Mouse (Mus musculus) forebrain, postnatal 0 days (tissue): ENCODE measurements at regions not wholly inside any gene's neighbourhood (a gene's known extent, or its start where the extent isn't known, plus 50 kb on each side); places are given as distances from the start of the nearest gene placed in this dataset.

Source experiments
- ATAC-seq: fragments of 200-750 bp; cut with Nextera tagmentation; 2 replicates; pipeline ENCODE4 v1.8.0; 2017; ENCODE audit warnings: mild to moderate bottlenecking, moderate library complexity
- DNase-seq: peaks from one replicate; pipeline ENCODE4 v3.0.0-alpha.2; 2015
- H3K27ac ChIP-seq: fragments of 300-500 bp; sonication (generic); 2 replicates; pipeline ENCODE4 v1.5.1; 2014; ENCODE audit warnings: low read depth, mild to moderate bottlenecking, antibody characterized with exemption, low read length, moderate library complexity, mixed read lengths
- H3K27me3 ChIP-seq: fragments of 300-500 bp; sonication (generic); 2 replicates; pipeline ENCODE4 v1.6.1; 2014; ENCODE audit warnings: mild to moderate bottlenecking, low read length, mixed read lengths; ENCODE audit not compliant: insufficient read depth
- H3K36me3 ChIP-seq: fragments of 300-500 bp; sonication (generic); 2 replicates; pipeline ENCODE4 v1.6.1; 2014; ENCODE audit warnings: mild to moderate bottlenecking, moderate library complexity; ENCODE audit not compliant: insufficient read depth
- H3K4me1 ChIP-seq: fragments of 300-500 bp; sonication (generic); 2 replicates; pipeline ENCODE4 v1.6.1; 2014; ENCODE audit warnings: antibody characterized with exemption; ENCODE audit not compliant: insufficient read depth
- H3K4me2 ChIP-seq: fragments of 300-500 bp; sonication (generic); 2 replicates; pipeline ENCODE4 v1.6.1; 2014; ENCODE audit warnings: low read depth, mild to moderate bottlenecking, moderate library complexity
- H3K4me3 ChIP-seq: fragments of 300-500 bp; sonication (generic); 2 replicates; pipeline ENCODE4 v1.5.1; 2014; ENCODE audit warnings: low read depth, low read length, mixed read lengths
- H3K9ac ChIP-seq: fragments of 300-500 bp; sonication (generic); 2 replicates; pipeline ENCODE4 v1.6.1; 2014; ENCODE audit warnings: mild to moderate bottlenecking
- H3K9me3 ChIP-seq: fragments of 300-500 bp; sonication (generic); 2 replicates; pipeline ENCODE4 v1.6.1; 2016; ENCODE audit warnings: low read length
- CTCF ChIP-seq: sonication (generic); IDR thresholded peaks from 2 replicates; pipeline ENCODE4 v1.5.1; 2016; ENCODE audit warnings: antibody characterized with exemption, control low read depth, low read depth
- WGBS: fragments of 180-500 bp; shearing (Covaris S2); extraction: QIAGEN DNeasy Blood & Tissue Kit; methylation state at CpG from one replicate; pipeline ENCODE4 v1.1.7; 2014; 5-methylcytosine and 5-hydroxymethylcytosine counted together

GRCm38 (mm10) chr8:11145251-11145650 is 137.0 kb upstream of the Irs2 start:
- no peaks in the 10 kb centered on the region for H3K9me3 ChIP-seq
- no peak overlapping the region for H3K9ac ChIP-seq
- DNase-seq (no peak), ATAC-seq (no peak)
- no peak overlapping the region for H3K4me2 ChIP-seq
- H3K4me3 ChIP-seq: no peak overlapping the region
- no peaks in the 10 kb centered on the region for H3K4me1 ChIP-seq
- WGBS: 71% methylated on average over 3 of the region's 3 CpGs
- no peak overlapping the region for H3K27ac ChIP-seq
- H3K36me3 ChIP-seq: no peaks in the 10 kb centered on the region
- TF ChIP-seq CTCF: no peak
- H3K27me3 ChIP-seq: no peaks in the 10 kb centered on the region

- H3K9me3 ChIP-seq: no peaks in the 10 kb centered on the region
- TF ChIP-seq CTCF: no peak
- no peak overlapping the region for H3K4me2 ChIP-seq
- ATAC-seq (no peak), DNase-seq (no peak)
- H3K27ac ChIP-seq: no peak overlapping the region
- 94% methylated on average over 1 of the region's 1 CpGs for WGBS
- no peak overlapping the region for H3K9ac ChIP-seq
- H3K4me1 ChIP-seq: no peaks in the 10 kb centered on the region
- no peaks in the 10 kb centered on the region for H3K27me3 ChIP-seq
- no peak overlapping the region for H3K4me3 ChIP-seq
- H3K36me3 ChIP-seq: no peaks in the 10 kb centered on the region
Observed at GRCm38 (mm10) chr8:11140566-11140965, 132.3 kb upstream of the Irs2 start.

DNA sequence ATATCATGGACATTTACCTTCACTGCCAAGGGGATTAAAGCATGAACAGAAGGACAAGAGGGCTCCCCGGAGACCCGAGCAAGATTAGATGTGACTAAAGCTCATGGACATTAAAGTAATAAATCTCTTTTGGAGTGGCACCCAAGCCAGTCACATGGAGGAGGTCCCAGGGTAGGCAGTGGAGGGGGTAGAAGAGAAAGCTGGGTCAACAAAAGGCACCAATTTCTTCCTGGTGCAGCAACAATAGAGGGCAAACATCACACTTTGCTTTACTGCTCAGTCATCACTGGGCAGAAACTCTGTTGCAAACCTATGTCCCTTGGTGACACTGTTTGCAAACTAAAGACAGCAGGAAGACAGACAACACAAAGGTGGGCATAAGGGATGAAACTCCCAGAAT is 131.0 kb upstream of the Irs2 start:
- Histone ChIP-seq H3K27me3 (no peaks in the 10 kb centered on the region), H3K27ac (no peak overlapping the region), H3K4me1 (no peaks in the 10 kb centered on the region), H3K9me3 (no peaks in the 10 kb centered on the region), H3K36me3 (no peaks in the 10 kb centered on the region), H3K4me3 (no peak overlapping the region), H3K4me2 (no peak overlapping the region), H3K9ac (no peak overlapping the region)
- TF ChIP-seq CTCF: no peak
- 75% methylated on average over 2 of the region's 2 CpGs for WGBS
- no peak for ATAC-seq
- DNase-seq: no peak

GRCm38 (mm10) chr8:11138302-11139020 is 130.2 kb upstream of the Irs2 start:
- no peak overlapping the region for H3K4me3 ChIP-seq
- ATAC-seq (no peak), DNase-seq (no peak)
- H3K36me3 ChIP-seq: no peaks in the 10 kb centered on the region
- no peak overlapping the region for H3K27ac ChIP-seq
- H3K4me2 ChIP-seq: no peak overlapping the region
- no peaks in the 10 kb centered on the region for H3K9me3 ChIP-seq
- H3K4me1 ChIP-seq: no peaks in the 10 kb centered on the region
- no peaks in the 10 kb centered on the region for H3K27me3 ChIP-seq
- H3K9ac ChIP-seq: no peak overlapping the region
- whole genome bisulfite sequencing: 91% methylated on average over 5 of the region's 5 CpGs
- no peak for TF ChIP-seq CTCF

DNA sequence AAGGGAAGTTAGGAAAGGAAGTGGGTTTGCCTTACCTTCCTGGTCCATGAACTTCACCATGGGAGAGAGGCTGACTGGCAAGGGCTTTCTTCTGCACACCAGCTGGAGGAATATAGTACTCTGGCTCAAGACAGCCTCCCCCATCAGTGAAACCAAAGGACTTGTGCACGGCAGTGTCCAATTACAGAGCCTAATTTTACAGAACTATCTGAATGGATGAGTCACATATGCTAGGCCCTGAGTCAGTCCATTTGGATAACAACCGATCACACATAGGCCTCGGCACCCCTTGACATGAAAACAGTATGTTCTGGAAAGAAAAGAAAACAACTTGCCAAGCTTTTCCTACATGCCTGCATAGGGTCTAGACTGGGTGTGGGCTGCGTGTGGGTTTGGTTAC is 128.3 kb upstream of the Irs2 start:
- WGBS: 89% methylated on average over 4 of the region's 4 CpGs
- Histone ChIP-seq H3K27ac (no peak overlapping the region), H3K9me3 (no peaks in the 10 kb centered on the region), H3K9ac (no peak overlapping the region), H3K27me3 (no peaks in the 10 kb centered on the region), H3K36me3 (no peaks in the 10 kb centered on the region), H3K4me1 (no peaks in the 10 kb centered on the region), H3K4me2 (no peak overlapping the region), H3K4me3 (no peak overlapping the region)
- TF ChIP-seq CTCF: no peak
- DNase-seq (no peak), ATAC-seq (no peak)

DNA sequence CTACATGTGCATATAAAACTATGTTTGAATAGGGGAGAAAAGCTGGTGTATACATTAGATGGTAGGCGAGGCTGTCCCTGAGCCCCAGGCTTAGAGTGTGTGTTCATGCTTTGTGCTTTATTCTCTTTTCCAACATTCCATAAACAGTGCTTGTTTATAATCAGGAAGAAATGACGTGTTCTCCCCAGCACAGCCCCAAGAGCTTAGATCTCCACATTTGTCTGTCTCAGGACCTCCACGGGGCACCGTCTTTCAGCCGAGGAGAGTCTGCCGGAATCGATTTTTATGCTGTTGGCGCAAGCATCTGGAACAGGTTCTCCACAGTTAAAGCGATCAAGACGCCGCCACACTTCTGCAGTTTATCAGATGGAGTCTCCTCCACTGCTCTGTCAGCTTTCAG is 126.9 kb upstream of the Irs2 start:
- Histone ChIP-seq H3K36me3 (no peaks in the 10 kb centered on the region), H3K9ac (no peak overlapping the region), H3K9me3 (no peaks in the 10 kb centered on the region), H3K4me2 (no peak overlapping the region), H3K27me3 (no peaks in the 10 kb centered on the region), H3K27ac (no peak overlapping the region), H3K4me1 (no peaks in the 10 kb centered on the region), H3K4me3 (no peak overlapping the region)
- no peak for TF ChIP-seq CTCF
- 86% methylated on average over 11 of the region's 11 CpGs for WGBS
- DNase-seq: no peak
- no peak for ATAC-seq

GRCm38 (mm10) chr8:11134562-11134961 is 126.3 kb upstream of the Irs2 start:
- H3K9me3 ChIP-seq: no peaks in the 10 kb centered on the region
- H3K4me2 ChIP-seq: no peak overlapping the region
- no peaks in the 10 kb centered on the region for H3K27me3 ChIP-seq
- TF ChIP-seq CTCF: no peak
- no peaks in the 10 kb centered on the region for H3K36me3 ChIP-seq
- no peak overlapping the region for H3K9ac ChIP-seq
- 92% methylated on average over 4 of the region's 4 CpGs for WGBS
- no peak for DNase-seq
- ATAC-seq: no peak
- no peaks in the 10 kb centered on the region for H3K4me1 ChIP-seq
- H3K27ac ChIP-seq: no peak overlapping the region
- no peak overlapping the region for H3K4me3 ChIP-seq
